Mouse (Mus musculus): Measurements from ENCODE around the gene Myo1d.

DNA sequence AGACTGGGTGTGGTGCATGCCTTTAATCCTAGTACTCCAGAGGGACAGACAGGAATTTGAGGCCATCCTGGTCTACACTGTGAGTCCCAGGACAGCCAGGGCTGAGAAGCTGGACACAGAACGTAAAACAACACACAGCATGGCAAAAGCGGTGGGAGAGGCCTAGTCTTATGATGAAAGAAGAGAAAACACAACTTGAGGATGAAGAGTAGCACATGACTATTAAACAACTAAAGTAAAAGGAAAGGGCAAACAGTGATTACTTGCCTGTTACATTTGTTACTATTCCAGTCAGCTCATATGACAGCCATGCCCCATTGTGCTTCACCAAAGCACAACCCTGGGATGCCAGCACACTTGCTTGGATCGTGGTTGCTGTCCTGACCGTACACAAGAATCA lies 13.8 kb downstream of the Myo1d start:
- TF ChIP-seq CTCF (IDR thresholded peaks at IDR 0.05; ENCODE audit: borderline replicate concordance, control insufficient read depth, extremely low read depth, insufficient read depth, low read length, poor library complexity) (no peak), POLR2A (IDR thresholded peaks at IDR 0.05; ENCODE audit: control insufficient read depth, extremely low read depth, insufficient read depth, low read length, poor library complexity) (no peak)
